Mouse (Mus musculus): ENCODE data around the gene Lrwd1. TPM values are rescaled to one million over a fixed set of nuclear protein-coding genes. Genes with fewer than 3 reads are reported as not detected.

The Lrwd1 gene
- total and polyA plus RNA-seq, 3 experiments: 52.2 to 62.1 (median 54.3) TPM

DNA sequence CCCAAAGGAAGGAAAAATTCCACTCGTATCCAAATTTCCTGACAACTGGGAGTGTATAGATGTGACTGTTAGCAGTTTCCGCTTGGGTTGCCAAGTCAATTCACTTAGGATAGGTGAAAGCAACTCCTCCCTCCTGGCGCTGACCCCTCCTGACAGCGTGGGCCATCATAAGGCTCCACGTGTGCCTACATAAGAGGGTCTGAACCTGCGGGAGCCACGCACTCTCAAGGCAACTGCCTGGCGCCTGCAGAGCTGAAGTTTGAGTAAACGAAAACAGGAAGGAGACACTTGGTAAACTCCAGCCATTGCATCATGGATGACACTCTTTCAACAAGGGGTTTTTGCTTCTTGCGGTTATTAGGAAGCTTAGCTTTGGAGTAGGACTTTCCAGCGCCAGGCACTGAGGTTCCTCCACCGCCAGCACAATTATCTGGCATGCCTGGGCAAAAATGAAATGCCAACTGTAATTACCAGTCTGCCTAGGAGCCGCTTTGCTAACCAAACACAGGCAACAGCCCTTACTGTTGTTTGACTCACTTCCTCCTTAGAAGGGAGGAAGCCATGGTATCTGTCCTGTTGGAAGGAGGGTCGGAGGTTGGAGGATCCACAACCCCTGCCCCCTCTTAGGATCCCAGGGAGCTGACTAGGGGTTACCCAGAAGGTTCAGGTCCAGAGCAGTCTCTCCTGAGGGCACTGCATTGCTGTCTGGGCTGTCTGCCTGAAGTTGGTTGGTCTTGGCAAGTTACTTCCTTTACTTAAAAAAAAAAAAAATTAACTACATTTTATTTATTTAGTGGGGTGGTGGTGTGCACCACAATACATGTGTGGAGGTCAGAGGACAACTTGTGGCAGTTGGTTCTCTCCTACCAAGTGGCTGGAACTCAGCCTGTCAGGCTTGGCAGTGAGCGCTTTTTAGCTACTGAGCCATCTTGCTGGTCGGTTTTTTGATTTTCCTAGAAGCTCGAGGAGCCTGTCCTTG lies 35.8 kb upstream of the Lrwd1 start:
- H3K4me1 ChIP-seq (ENCODE audit: control insufficient read depth in 1 of 2, insufficient read depth in 2 of 2): peaks cover 6 to 42% of the 10 kb centered on the region in 2 experiments; a peak in 3 of 4 replicates
- dilution Hi-C loops (cut with MboI; ENCODE audit: extremely low pct_ligation_motif_present, extremely low pct_unique_long_range_greater_than_20kb, low sequenced_read_pairs): no loop called here
- in situ Hi-C loops (cut with MboI; ENCODE audit: low pct_ligation_motif_present, low pct_unique_long_range_greater_than_20kb, low sequenced_read_pairs): loop anchor here (10.0 kb wide), 1 partner anchor 187 kb away; the partner anchor contains the start of gene Zp3
- peak overlapping the region; percentile 66 to 85 (median 70) for H3K4me3 ChIP-seq (replicated peaks in 1 of 3; ENCODE audit: low read depth in 2 of 3, low read length in 2 of 3, poor library complexity in 1 of 3)
- peaks cover 10% of the 10 kb centered on the region for H3K9me3 ChIP-seq (replicated peaks; ENCODE audit: low read length)
- H3K9ac ChIP-seq (ENCODE audit: insufficient read depth, low read depth): peak overlapping the region; percentile 33; the same call in 1 of the 2 replicates
- H3K27ac ChIP-seq (ENCODE audit: insufficient read depth, low read depth): peak overlapping the region; percentile 62
- no peaks in the 10 kb centered on the region for H3K27me3 ChIP-seq (replicated peaks)
- peak; percentile 41 for DNase-seq (ENCODE audit: extremely low read depth)
- TF ChIP-seq NELFE (IDR thresholded peaks at IDR 0.05; ENCODE audit: low read depth, low read length): no peak
- TF ChIP-seq ELF1 (IDR thresholded peaks at IDR 0.05; ENCODE audit: low read depth, low read length): 0 out of 2 replicates have a peak, but pooled peaks have one; percentile 18
- no peak; the same call in 1 of the 2 replicates for TF ChIP-seq MAX (IDR thresholded peaks at IDR 0.05; ENCODE audit: low read length)
- no peak for TF ChIP-seq USF2 (conservative IDR thresholded peaks at IDR 0.05; ENCODE audit: low read depth, low read length)
- TF ChIP-seq USF1 (IDR thresholded peaks at IDR 0.05; ENCODE audit: low read depth, low read length): no peak
- TF ChIP-seq E2F4 (IDR thresholded peaks at IDR 0.05; ENCODE audit: insufficient replicate concordance, low read depth, low read length): no peak
- no peak for TF ChIP-seq UBTF (IDR thresholded peaks at IDR 0.05; ENCODE audit: low read depth, low read length)
- no peak for TF ChIP-seq MAFK (IDR thresholded peaks at IDR 0.05; ENCODE audit: insufficient replicate concordance, low read length)
- TF ChIP-seq JUN (IDR thresholded peaks at IDR 0.05; ENCODE audit: insufficient read depth, low read depth, low read length): no peak
- peak; percentile 21; the same call in 1 of the 2 replicates for TF ChIP-seq MYC (IDR thresholded peaks at IDR 0.05; ENCODE audit: low read depth, low read length)
- TF ChIP-seq ZNF384 (IDR thresholded peaks at IDR 0.05; ENCODE audit: low read depth, low read length): no peak
- peak; percentile 72; the same call in 1 of the 2 replicates for TF ChIP-seq MXI1 (IDR thresholded peaks at IDR 0.05; ENCODE audit: low read depth, low read length)
- no peak for TF ChIP-seq GABPA (IDR thresholded peaks at IDR 0.05; ENCODE audit: insufficient replicate concordance, low read depth, low read length)
- TF ChIP-seq ZC3H11A (IDR thresholded peaks at IDR 0.05; ENCODE audit: low read depth, low read length): no peak
- peak; percentile 29; the same call in 1 of the 2 replicates for TF ChIP-seq BHLHE40 (IDR thresholded peaks at IDR 0.05; ENCODE audit: low read depth, low read length)
- no peak for TF ChIP-seq RAD21 (IDR thresholded peaks at IDR 0.05; ENCODE audit: low read depth, low read length)
- TF ChIP-seq POLR2AphosphoS2 (IDR thresholded peaks at IDR 0.05; ENCODE audit: low read depth, low read length): no peak
- no peak for TF ChIP-seq PAX5 (IDR thresholded peaks at IDR 0.05; ENCODE audit: low read length)
- TF ChIP-seq ZKSCAN1 (IDR thresholded peaks at IDR 0.05; ENCODE audit: borderline replicate concordance, low read depth, low read length): no peak
- peak; percentile 11; the same call in 1 of the 2 replicates for TF ChIP-seq TCF12 (IDR thresholded peaks at IDR 0.05; ENCODE audit: low read depth, low read length)
- TF ChIP-seq MEF2A (IDR thresholded peaks at IDR 0.05; ENCODE audit: borderline replicate concordance, low read depth, low read length): no peak
- TF ChIP-seq CTCF (conservative IDR thresholded peaks at IDR 0.05 in 1 of 2, IDR thresholded peaks at IDR 0.05 in 1 of 2; ENCODE audit: low read depth in 2 of 2, low read length in 2 of 2): no peak
- peak; percentile 34 for TF ChIP-seq POLR2A (IDR thresholded peaks at IDR 0.05; ENCODE audit: low read depth, low read length)
- no peak for TF ChIP-seq IRF4 (IDR thresholded peaks at IDR 0.05; ENCODE audit: low read depth, low read length)
- TF ChIP-seq TBP (conservative IDR thresholded peaks at IDR 0.05; ENCODE audit: low read depth, low read length): no peak
- TF ChIP-seq RCOR1 (conservative IDR thresholded peaks at IDR 0.05; ENCODE audit: low read depth, low read length): no peak
- TF ChIP-seq SMC3 (IDR thresholded peaks at IDR 0.05; ENCODE audit: low read depth, low read length): no peak
- TF ChIP-seq ZMIZ1 (IDR thresholded peaks at IDR 0.05; ENCODE audit: low read depth, low read length): no peak
- peak overlapping the region; percentile 39 for H3K4me2 ChIP-seq (ENCODE audit: insufficient read depth, low read depth, poor library complexity, severe bottlenecking)
- peaks cover 7 to 20% of the 10 kb centered on the region in 2 experiments for H3K36me3 ChIP-seq (replicated peaks in 1 of 2; ENCODE audit: control insufficient read depth in 1 of 2, insufficient read depth in 1 of 2, low read length in 1 of 2)
- H3K79me2 ChIP-seq (replicated peaks; ENCODE audit: control insufficient read depth, extremely low read depth, insufficient read depth, poor library complexity, severe bottlenecking): no peaks in the 10 kb centered on the region
